Mouse (Mus musculus) G1E (cell line): Measurements from ENCODE around the gene Nfasc.

Experiments
- CTCF ChIP-seq: IDR thresholded peaks from 2 replicates; pipeline ENCODE4 v1.5.1; 2012; ENCODE audit warnings: low read depth, low read length, inconsistent platforms, mixed read lengths
- GATA1 ChIP-seq: IDR thresholded peaks from 2 replicates; pipeline ENCODE4 v1.6.1; 2012; ENCODE audit warnings: borderline replicate concordance, low read length, inconsistent platforms, mixed read lengths
- GATA2 ChIP-seq: IDR thresholded peaks from 2 replicates; pipeline ENCODE4 v1.6.1; 2012; ENCODE audit warnings: low read depth, low read length, inconsistent platforms, borderline replicate concordance
- POLR2AphosphoS5 ChIP-seq: IDR thresholded peaks from 2 replicates; pipeline ENCODE4 v1.6.1; 2012; ENCODE audit warnings: low read depth, low read length, inconsistent platforms; ENCODE audit not compliant: insufficient replicate concordance
- TAL1 ChIP-seq: conservative IDR thresholded peaks from 2 replicates; pipeline ENCODE4 v1.6.1; 2012; ENCODE audit warnings: low read depth, low read length, inconsistent platforms, mixed read lengths

- TF ChIP-seq CTCF (no peak), TAL1 (no peak), GATA1 (no peak), GATA2 (no peak), POLR2AphosphoS5 (no peak)
These were observed 81.2 kb downstream of the Nfasc start for GRCm38 (mm10) chr1:132660354-132660753.
